ENCODE assay signal across 23 mouse cellular contexts in the genomic region with DNA sequence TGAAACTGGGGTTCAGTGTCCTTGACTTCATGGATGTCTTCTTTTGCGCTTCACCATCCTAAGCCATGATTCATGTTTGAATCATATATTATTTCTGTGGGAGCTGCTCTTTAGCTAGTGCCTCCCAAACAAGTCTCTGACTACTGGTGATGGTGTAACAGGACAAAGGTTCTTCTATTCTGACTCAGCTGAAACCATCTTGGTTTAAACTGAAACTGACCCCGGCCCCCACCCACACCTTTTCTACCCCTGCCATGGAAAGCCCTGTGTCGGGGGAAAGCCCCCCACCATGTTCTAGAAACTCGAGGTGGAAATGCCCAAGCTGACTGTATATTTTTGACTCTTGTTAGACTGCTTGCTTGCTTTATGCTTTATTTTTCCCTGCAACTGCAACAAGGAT. TPM values are rescaled to one million over a fixed set of nuclear protein-coding genes. Genes with fewer than 3 reads are reported as not detected.
"Had no signal": no experiment of that assay in that cellular context is flagged by ENCODE, and none has a peak within 500 bp of the region (broad histone marks: within the 10 kb centered on the region; RNA-seq: fewer than 3 reads in every experiment).

No protein-coding gene starts in this region.

- H3K36me3 ChIP-seq: limb, embryonic 10.5 days; limb, embryonic 13.5 days; liver, embryonic 12.5 days; liver, embryonic 15.5 days; lung, embryonic 15.5 days; midbrain, embryonic 12.5 days; midbrain, embryonic 15.5 days; neural tube, embryonic 12.5 days; neural tube, embryonic 15.5 days; stomach, embryonic 15.5 days had no signal

- H3K27ac ChIP-seq: layer of hippocampus, adult 2 months; limb, embryonic 10.5 days; limb, embryonic 13.5 days; liver, embryonic 12.5 days; liver, embryonic 15.5 days; lung, embryonic 15.5 days; midbrain, embryonic 12.5 days; midbrain, embryonic 15.5 days; neural tube, embryonic 12.5 days; neural tube, embryonic 15.5 days; stomach, embryonic 15.5 days had no signal

- H3K4me3 ChIP-seq: layer of hippocampus, adult 2 months; limb, embryonic 10.5 days; limb, embryonic 13.5 days; liver, embryonic 12.5 days; liver, embryonic 15.5 days; lung, embryonic 15.5 days; midbrain, embryonic 12.5 days; midbrain, embryonic 15.5 days; neural tube, embryonic 12.5 days; neural tube, embryonic 15.5 days; stomach, embryonic 15.5 days had no signal

- DNase-seq: kidney, adult 8-10 months; kidney, postnatal 14 days; layer of hippocampus, adult 9-11 months; liver; lung, adult 18-20 months; lung, postnatal 10 days; lung, postnatal 36 days; right cerebral cortex, adult 18-20 months; right cerebral cortex, postnatal 14 days; right cerebral cortex, postnatal 4 days; thymus, postnatal 14 days; thymus, postnatal 4 days had no signal

- H3K27me3 ChIP-seq: liver, embryonic 12.5 days; lung, embryonic 15.5 days; midbrain, embryonic 12.5 days; midbrain, embryonic 15.5 days; stomach, embryonic 15.5 days had no signal

- H3K4me1 ChIP-seq: limb, embryonic 10.5 days; limb, embryonic 13.5 days; liver, embryonic 12.5 days; liver, embryonic 15.5 days; lung, embryonic 15.5 days; midbrain, embryonic 12.5 days; midbrain, embryonic 15.5 days; neural tube, embryonic 12.5 days; neural tube, embryonic 15.5 days; stomach, embryonic 15.5 days had no signal

RNA-seq across cellular contexts. Expression of a gene that starts 23.3 kb away (rescaled TPM):
- polyA plus RNA-seq: neural tube, embryonic 12.5 days had no signal
